Mouse (Mus musculus) liver, embryonic 14.5 days (tissue): ENCODE measurements around the gene Cyp2t4.

ENCODE experiments used
- CTCF ChIP-seq: IDR thresholded peaks from 2 replicates; pipeline ENCODE4 v1.5.1; 2016; ENCODE audit warnings: antibody characterized with exemption, low read depth, control low read depth
- EP300 ChIP-seq: IDR thresholded peaks from 2 replicates; pipeline ENCODE4 v1.6.1; 2016; ENCODE audit warnings: antibody characterized with exemption, low read depth

- TF ChIP-seq CTCF (no peak), EP300 (no peak)
Measured at GRCm38 (mm10) chr7:27165696-27166095, 12.2 kb downstream of the Cyp2t4 start.
